Mouse (Mus musculus) megakaryocyte, embryonic 14.5 days (primary cell): ENCODE data around the gene Afap1. TPM values are rescaled to one million over a fixed set of nuclear protein-coding genes. Genes with fewer than 3 reads are reported as not detected.

Source experiments
- H3K27me3 ChIP-seq: replicated peaks from 2 replicates; pipeline ENCODE3; 2012; ENCODE audit warnings: inconsistent platforms
- H3K36me3 ChIP-seq: replicated peaks from 2 replicates; pipeline ENCODE3; 2012; ENCODE audit warnings: low read length, inconsistent platforms, mixed read lengths
- H3K4me1 ChIP-seq: 2 replicates; pipeline ENCODE4 v1.6.1; 2012; ENCODE audit warnings: inconsistent platforms
- H3K4me3 ChIP-seq: replicated peaks from 2 replicates; pipeline ENCODE3; 2012; ENCODE audit warnings: moderate library complexity, mild to moderate bottlenecking, inconsistent platforms
- H3K9me3 ChIP-seq: 2 replicates; pipeline ENCODE4 v1.6.1; 2012; ENCODE audit warnings: inconsistent platforms
- FLI1 ChIP-seq: IDR thresholded peaks from 2 replicates; pipeline ENCODE4 v1.6.1; 2012; ENCODE audit warnings: low read length, inconsistent platforms, mixed read lengths
- GATA1 ChIP-seq: IDR thresholded peaks from 3 replicates; pipeline ENCODE4 v1.6.1; 2012; ENCODE audit warnings: mixed read lengths, low read length, inconsistent platforms, borderline replicate concordance
- polyA plus RNA-seq: library from polyadenylated mRNA; stranded (reverse); fragments of >175 nt; gene quantifications from 2 replicates; pipeline ENCODE4 v1.2.3, GENCODE M21; 2012; ENCODE audit warnings: low replicate concordance; ENCODE audit not compliant: insufficient read depth

Gene Afap1
- polyA plus RNA-seq, 1 experiment: 0.21 TPM

GRCm38 (mm10) chr5:35882391-35882790 lies 10.7 kb upstream of the Afap1 start:
- no peaks in the 10 kb centered on the region for H3K36me3 ChIP-seq
- TF ChIP-seq FLI1 (no peak), GATA1 (no peak)
- peaks cover 6% of the 10 kb centered on the region; the same call in 1 of the 2 replicates for H3K4me1 ChIP-seq
- H3K9me3 ChIP-seq: no peaks in the 10 kb centered on the region
- H3K27me3 ChIP-seq: peaks cover 50% of the 10 kb centered on the region
- no peak overlapping the region for H3K4me3 ChIP-seq

GRCm38 (mm10) chr5:35884262-35884661 lies 8.9 kb upstream of the Afap1 start:
- Histone ChIP-seq H3K27me3 (peaks cover 49% of the 10 kb centered on the region), H3K4me1 (no peaks in the 10 kb centered on the region), H3K4me3 (no peak overlapping the region), H3K36me3 (no peaks in the 10 kb centered on the region), H3K9me3 (no peaks in the 10 kb centered on the region)
- TF ChIP-seq GATA1: no peak
- TF ChIP-seq FLI1: no peak

- Histone ChIP-seq H3K27me3 (peaks cover 49% of the 10 kb centered on the region), H3K36me3 (no peaks in the 10 kb centered on the region), H3K9me3 (no peaks in the 10 kb centered on the region), H3K4me1 (no peaks in the 10 kb centered on the region), H3K4me3 (no peak overlapping the region)
- no peak for TF ChIP-seq GATA1
- TF ChIP-seq FLI1: no peak
Measured at GRCm38 (mm10) chr5:35884689-35885088, 8.4 kb upstream of the Afap1 start.

- Histone ChIP-seq H3K4me3 (no peak overlapping the region), H3K36me3 (no peaks in the 10 kb centered on the region), H3K9me3 (no peaks in the 10 kb centered on the region), H3K4me1 (peaks cover 12% of the 10 kb centered on the region), H3K27me3 (peaks cover 59% of the 10 kb centered on the region)
- TF ChIP-seq GATA1: no peak
- TF ChIP-seq FLI1: no peak
Measured at GRCm38 (mm10) chr5:35888959-35889358, 4.2 kb upstream of the Afap1 start.

- peaks cover 63% of the 10 kb centered on the region for H3K27me3 ChIP-seq
- no peaks in the 10 kb centered on the region for H3K9me3 ChIP-seq
- H3K4me1 ChIP-seq: peaks cover 12% of the 10 kb centered on the region
- no peak overlapping the region for H3K4me3 ChIP-seq
- H3K36me3 ChIP-seq: no peaks in the 10 kb centered on the region
- TF ChIP-seq GATA1: no peak
- no peak for TF ChIP-seq FLI1
Measured at GRCm38 (mm10) chr5:35889641-35890040, 3.5 kb upstream of the Afap1 start.

GRCm38 (mm10) chr5:35890985-35891730 lies 2.0 kb upstream of the Afap1 start:
- H3K4me3 ChIP-seq: no peak overlapping the region
- H3K4me1 ChIP-seq: peaks cover 12% of the 10 kb centered on the region
- no peaks in the 10 kb centered on the region for H3K36me3 ChIP-seq
- H3K9me3 ChIP-seq: no peaks in the 10 kb centered on the region
- TF ChIP-seq GATA1 (no peak), FLI1 (no peak)
- peaks cover 70% of the 10 kb centered on the region for H3K27me3 ChIP-seq

GRCm38 (mm10) chr5:35892363-35892762 lies 756 bp upstream of the Afap1 start:
- no peaks in the 10 kb centered on the region for H3K36me3 ChIP-seq
- H3K27me3 ChIP-seq: peaks cover 75% of the 10 kb centered on the region
- TF ChIP-seq FLI1: no peak
- TF ChIP-seq GATA1: no peak
- peaks cover 12% of the 10 kb centered on the region for H3K4me1 ChIP-seq
- H3K9me3 ChIP-seq: no peaks in the 10 kb centered on the region
- no peak overlapping the region for H3K4me3 ChIP-seq

GRCm38 (mm10) chr5:35893805-35894260 lies 714 bp downstream of the Afap1 start:
- Histone ChIP-seq H3K9me3 (no peaks in the 10 kb centered on the region), H3K4me1 (peaks cover 12% of the 10 kb centered on the region), H3K4me3 (no peak overlapping the region), H3K36me3 (no peaks in the 10 kb centered on the region), H3K27me3 (peaks cover 75% of the 10 kb centered on the region)
- TF ChIP-seq FLI1 (no peak), GATA1 (no peak)

GRCm38 (mm10) chr5:35894295-35895047 lies 1.4 kb downstream of the Afap1 start:
- no peak overlapping the region for H3K4me3 ChIP-seq
- TF ChIP-seq FLI1: no peak
- no peak for TF ChIP-seq GATA1
- peaks cover 12% of the 10 kb centered on the region for H3K4me1 ChIP-seq
- H3K9me3 ChIP-seq: no peaks in the 10 kb centered on the region
- peaks cover 78% of the 10 kb centered on the region for H3K27me3 ChIP-seq
- H3K36me3 ChIP-seq: no peaks in the 10 kb centered on the region

- no peak for TF ChIP-seq GATA1
- TF ChIP-seq FLI1: no peak
- H3K9me3 ChIP-seq: no peaks in the 10 kb centered on the region
- peaks cover 12% of the 10 kb centered on the region for H3K4me1 ChIP-seq
- no peaks in the 10 kb centered on the region for H3K36me3 ChIP-seq
- H3K4me3 ChIP-seq: no peak overlapping the region
- H3K27me3 ChIP-seq: peaks cover 82% of the 10 kb centered on the region
Measured at GRCm38 (mm10) chr5:35895926-35896325, 2.8 kb downstream of the Afap1 start.
